Mouse (Mus musculus) small intestine, adult 2 months (tissue): ENCODE data around the gene Usp4. TPM values are rescaled to one million over a fixed set of nuclear protein-coding genes. Genes with fewer than 3 reads are reported as not detected.
A peak's percentile ranks its signal among the peaks of the same experiment; 100 is the strongest.

Experiments
- H3K27ac ChIP-seq: fragments of 200-500 bp; 2 replicates; pipeline ENCODE4 v1.5.1; 2012; ENCODE audit warnings: low read depth, low read length, control low read depth, inconsistent platforms; ENCODE audit not compliant: insufficient read depth
- H3K27me3 ChIP-seq: fragments of 200-500 bp; 2 replicates; pipeline ENCODE4 v1.6.1; 2012; ENCODE audit warnings: mild to moderate bottlenecking, moderate library complexity, low read length, inconsistent platforms; ENCODE audit not compliant: control insufficient read depth, insufficient read depth
- H3K36me3 ChIP-seq: fragments of 200-500 bp; 2 replicates; pipeline ENCODE4 v1.6.1; 2012; ENCODE audit warnings: mild to moderate bottlenecking, low read length, control low read depth, inconsistent platforms; ENCODE audit not compliant: control insufficient read depth, insufficient read depth
- H3K4me1 ChIP-seq: fragments of 200-500 bp; 2 replicates; pipeline ENCODE4 v1.6.1; 2012; ENCODE audit warnings: low read length, inconsistent platforms, mixed read lengths; ENCODE audit not compliant: control insufficient read depth, insufficient read depth, insufficient read length
- H3K4me3 ChIP-seq: fragments of 200-500 bp; 2 replicates; pipeline ENCODE4 v1.5.1; 2012; ENCODE audit warnings: low read depth, mild to moderate bottlenecking, control low read depth, inconsistent platforms, low read length, moderate library complexity
- CTCF ChIP-seq: fragments of 200-500 bp; IDR thresholded peaks from 2 replicates; pipeline ENCODE4 v1.5.1; 2012; ENCODE audit warnings: low read depth, mild to moderate bottlenecking, control low read depth, inconsistent platforms, low read length, moderate library complexity, mixed read lengths; ENCODE audit not compliant: insufficient replicate concordance, insufficient read length; ENCODE audit errors: extremely low read depth
- POLR2A ChIP-seq: fragments of 200-500 bp; IDR thresholded peaks from 2 replicates; pipeline ENCODE4 v1.6.1; 2012; ENCODE audit warnings: low read depth, mild to moderate bottlenecking, control low read depth, inconsistent platforms, low read length, moderate library complexity
- WGBS: fragments of 180-500 bp; shearing (Covaris S2); methylation state at CpG from one replicate; pipeline ENCODE4 v1.1.7; 2018; 5-methylcytosine and 5-hydroxymethylcytosine counted together
- polyA plus RNA-seq: library from polyadenylated mRNA; depleted of rRNA; stranded (reverse); fragments of >200 nt; gene quantifications from 2 replicates; pipeline ENCODE4 v1.2.3, GENCODE M21; 2012

The Usp4 gene
- polyA plus RNA-seq, 1 experiment = 66.3 TPM

- TF ChIP-seq CTCF (no peak), POLR2A (no peak)
- Histone ChIP-seq H3K27ac (peak overlapping the region; percentile 80), H3K4me3 (no peak overlapping the region), H3K36me3 (peaks cover 28% of the 10 kb centered on the region), H3K4me1 (peaks cover 19% of the 10 kb centered on the region; the same call in 1 of the 2 replicates), H3K27me3 (no peaks in the 10 kb centered on the region)
- 55% methylated on average over 10 of the region's 10 CpGs for WGBS
Observed at GRCm38 (mm10) chr9:108337848-108338550, 9.7 kb upstream of the Usp4 start.

- no peak for TF ChIP-seq POLR2A
- no peak for TF ChIP-seq CTCF
- H3K4me1 ChIP-seq = peaks cover 21% of the 10 kb centered on the region; the same call in 1 of the 2 replicates
- peak overlapping the region; percentile 80 for H3K27ac ChIP-seq
- no peaks in the 10 kb centered on the region for H3K27me3 ChIP-seq
- 8% methylated on average over 6 of the region's 6 CpGs for WGBS
- no peak overlapping the region for H3K4me3 ChIP-seq
- peaks cover 24% of the 10 kb centered on the region for H3K36me3 ChIP-seq
Observed at GRCm38 (mm10) chr9:108338551-108338885, 9.1 kb upstream of the Usp4 start.

GRCm38 (mm10) chr9:108338886-108339781, 8.5 kb upstream of the Usp4 start, which contains the start of gene Gpx1:
Gene Gpx1, plus strand, starts transcription at chr9:108338903.
- TF ChIP-seq POLR2A (peak; percentile 99), CTCF (no peak)
- peaks cover 19% of the 10 kb centered on the region for H3K36me3 ChIP-seq
- under 1% methylated on average over 49 of the region's 49 CpGs for WGBS
- no peaks in the 10 kb centered on the region for H3K27me3 ChIP-seq
- peak within 1 kb of the TSS; percentile 92 for H3K4me3 ChIP-seq
- H3K4me1 ChIP-seq = peaks cover 21% of the 10 kb centered on the region; the same call in 1 of the 2 replicates
- H3K27ac ChIP-seq = peak within 1 kb of the TSS; percentile 98

GRCm38 (mm10) chr9:108339886-108340257, 7.8 kb upstream of the Usp4 start:
- TF ChIP-seq CTCF = no peak

GRCm38 (mm10) chr9:108340258-108341138, 7.2 kb upstream of the Usp4 start:
- Histone ChIP-seq H3K36me3 (peaks cover 7% of the 10 kb centered on the region), H3K27ac (peak overlapping the region; percentile 98), H3K4me1 (peaks cover 27% of the 10 kb centered on the region; the same call in 1 of the 2 replicates), H3K27me3 (no peaks in the 10 kb centered on the region), H3K4me3 (peak overlapping the region; percentile 92)
- WGBS = 16% methylated on average over 10 of the region's 10 CpGs
- TF ChIP-seq POLR2A (no peak), CTCF (no peak)

More at GRCm38 (mm10) chr9:108339886-108340257, 7.8 kb upstream of the Usp4 start:
- peaks cover 13% of the 10 kb centered on the region for H3K36me3 ChIP-seq
- 3% methylated on average over 20 of the region's 20 CpGs for WGBS
- no peaks in the 10 kb centered on the region for H3K27me3 ChIP-seq
- H3K27ac ChIP-seq = peak overlapping the region; percentile 98
- H3K4me3 ChIP-seq = peak overlapping the region; percentile 92
- H3K4me1 ChIP-seq = peaks cover 24% of the 10 kb centered on the region; the same call in 1 of the 2 replicates

GRCm38 (mm10) chr9:108341139-108341475, 6.5 kb upstream of the Usp4 start:
- TF ChIP-seq POLR2A (no peak), CTCF (no peak)
- H3K27ac ChIP-seq = peak overlapping the region; percentile 98
- H3K4me1 ChIP-seq = peaks cover 27% of the 10 kb centered on the region; the same call in 1 of the 2 replicates
- H3K27me3 ChIP-seq = no peaks in the 10 kb centered on the region
- 32% methylated on average over 5 of the region's 5 CpGs for WGBS
- H3K4me3 ChIP-seq = no peak overlapping the region
- peaks cover 4% of the 10 kb centered on the region for H3K36me3 ChIP-seq

- TF ChIP-seq CTCF (no peak), POLR2A (no peak)
- H3K4me3 ChIP-seq = no peak overlapping the region
Observed at GRCm38 (mm10) chr9:108341801-108342200, 5.9 kb upstream of the Usp4 start.

More at GRCm38 (mm10) chr9:108341801-108342200, 5.9 kb upstream of the Usp4 start:
- Histone ChIP-seq H3K27ac (peak overlapping the region; percentile 98), H3K4me1 (peaks cover 28% of the 10 kb centered on the region; the same call in 1 of the 2 replicates), H3K27me3 (no peaks in the 10 kb centered on the region), H3K36me3 (peaks cover 3% of the 10 kb centered on the region)
